Mouse (Mus musculus) stomach, postnatal 0 days (tissue): ENCODE data around the gene Aatk.

Experiments
- CTCF ChIP-seq: IDR thresholded peaks from 2 replicates; pipeline ENCODE4 v1.5.1; 2016; ENCODE audit warnings: antibody characterized with exemption, low read depth, mild to moderate bottlenecking, moderate library complexity
- EP300 ChIP-seq: optimal IDR thresholded peaks from 2 replicates; pipeline ENCODE3; 2016; ENCODE audit warnings: antibody characterized with exemption

DNA sequence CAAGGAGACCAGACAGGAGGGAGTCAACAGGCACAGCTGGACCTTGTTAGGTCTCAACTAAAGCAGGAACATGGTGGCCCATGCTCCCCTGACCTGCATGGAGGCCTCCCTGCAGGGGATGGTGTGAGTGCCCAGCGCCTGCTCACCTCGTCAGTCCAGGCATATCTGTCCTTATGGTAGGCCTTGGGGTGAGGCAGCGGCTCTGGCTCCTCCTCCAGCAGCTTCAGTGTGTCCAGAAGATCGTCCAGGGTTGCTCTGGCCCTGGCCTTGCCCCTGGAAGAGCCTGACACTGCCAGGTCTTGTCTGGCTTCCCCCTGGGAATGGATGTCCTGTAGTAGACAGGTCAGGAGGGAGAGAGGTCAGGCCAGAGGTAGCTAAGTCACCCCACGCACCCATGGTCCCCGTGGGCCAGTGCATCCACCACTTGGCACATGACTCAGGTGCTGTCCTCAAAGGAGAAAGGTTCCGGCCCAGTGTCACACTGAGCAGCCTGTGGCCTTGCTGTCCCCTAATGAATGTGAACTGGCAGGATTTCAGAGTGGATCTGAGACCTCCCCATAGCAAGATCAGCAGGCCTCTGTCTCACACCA lies 24.9 kb upstream of the Aatk start:
- TF ChIP-seq EP300 (no peak), CTCF (no peak)
